Mouse (Mus musculus): ENCODE measurements around the gene Pik3c2a. TPM values are rescaled to one million over a fixed set of nuclear protein-coding genes. Genes with fewer than 3 reads are reported as not detected.

The Pik3c2a gene
- polyA plus RNA-seq, 1 experiment from 2014 or later: 22.4 TPM

- H3K9ac ChIP-seq (replicated peaks; ENCODE audit: low read depth, low read length): no peak overlapping the region
- H3K4me3 ChIP-seq (ENCODE audit: low read depth, low read length): peak overlapping the region; percentile 67
- H3K27me3 ChIP-seq (ENCODE audit: control insufficient read depth, insufficient read depth, low read length): peaks cover 4% of the 10 kb centered on the region; the same call in 1 of the 2 replicates
- ATAC-seq (ENCODE audit: low read depth): peak; percentile 9; the same call in 1 of the 2 replicates
- H3K4me2 ChIP-seq (ENCODE audit: low read depth, low read length): peak overlapping the region; percentile 100
- 3% methylated on average over 16 of the region's 16 CpGs for WGBS
- no peaks in the 10 kb centered on the region for H3K4me1 ChIP-seq (ENCODE audit: control insufficient read depth, insufficient read depth, low read length)
- H3K9me3 ChIP-seq (ENCODE audit: control insufficient read depth, low read length): no peaks in the 10 kb centered on the region
- H3K36me3 ChIP-seq (ENCODE audit: control insufficient read depth, insufficient read depth, low read length): no peaks in the 10 kb centered on the region
- H3K27ac ChIP-seq (ENCODE audit: low read depth, low read length): no peak overlapping the region
Measured at GRCm38 (mm10) chr7:116308632-116308991, 134.6 kb downstream of the Pik3c2a start.

- under 1% methylated on average over 51 of the region's 65 CpGs for WGBS
Measured at GRCm38 (mm10) chr7:116307871-116308631, 135.2 kb downstream of the Pik3c2a start, which contains the start of gene Plekha7. Plekha7 (minus strand) TSS chr7:116308376.

DNA sequence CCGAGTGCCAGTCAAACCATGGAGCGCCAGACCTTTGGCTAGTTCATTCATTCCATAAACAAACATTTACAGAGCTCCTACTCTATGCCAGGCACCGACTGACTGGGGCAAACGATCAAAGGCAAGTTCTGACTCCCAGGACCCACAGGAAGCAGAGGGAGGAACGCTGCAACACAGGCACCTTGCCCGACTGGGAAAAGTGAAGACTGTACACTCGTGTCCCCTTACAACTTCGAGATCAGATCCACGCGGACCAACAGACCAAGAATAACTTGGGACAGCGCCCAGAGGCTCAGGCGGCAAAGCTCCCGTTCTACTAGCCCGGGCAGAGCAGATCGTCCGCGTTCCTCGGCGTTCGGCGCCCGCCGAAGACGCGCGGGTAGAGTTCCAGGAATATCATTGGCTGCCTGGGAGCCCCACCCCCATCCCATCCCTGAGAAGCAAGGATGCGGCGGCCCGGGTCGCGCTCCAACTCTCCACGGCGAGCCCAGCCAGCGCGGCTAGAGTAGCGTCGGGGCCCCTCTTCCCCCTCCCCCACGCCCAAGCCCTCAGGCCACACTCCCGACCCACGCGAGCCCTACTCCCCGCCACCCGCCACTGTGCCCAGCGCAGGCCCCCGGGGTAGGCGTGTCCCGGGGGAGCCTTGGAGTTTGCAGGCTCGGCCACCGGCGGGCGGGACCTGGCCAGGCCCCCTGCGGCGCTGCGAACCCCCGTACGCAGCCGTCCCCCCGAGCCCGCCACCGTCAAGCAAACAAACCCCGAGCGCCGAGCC is 136.0 kb downstream of the Pik3c2a start:
- WGBS: under 1% methylated on average over 54 of the region's 63 CpGs
- no peaks in the 10 kb centered on the region for H3K9me3 ChIP-seq (ENCODE audit: control insufficient read depth, low read length)
- H3K36me3 ChIP-seq (ENCODE audit: control insufficient read depth, insufficient read depth, low read length): no peaks in the 10 kb centered on the region
- peak overlapping the region; percentile 100 for H3K4me2 ChIP-seq (ENCODE audit: low read depth, low read length)
- H3K4me1 ChIP-seq (ENCODE audit: control insufficient read depth, insufficient read depth, low read length): no peaks in the 10 kb centered on the region
- H3K4me3 ChIP-seq (ENCODE audit: low read depth, low read length): peak overlapping the region; percentile 67
- peak; percentile 86 for ATAC-seq (ENCODE audit: low read depth)
- H3K9ac ChIP-seq (replicated peaks; ENCODE audit: low read depth, low read length): peak overlapping the region; percentile 42
- H3K27me3 ChIP-seq (ENCODE audit: control insufficient read depth, insufficient read depth, low read length): peaks cover 4% of the 10 kb centered on the region; the same call in 1 of the 2 replicates
- no peak overlapping the region for H3K27ac ChIP-seq (ENCODE audit: low read depth, low read length)

More at GRCm38 (mm10) chr7:116307871-116308631, 135.2 kb downstream of the Pik3c2a start, which contains the start of gene Plekha7:
- H3K4me2 ChIP-seq (ENCODE audit: low read depth, low read length): peak within 1 kb of the TSS; percentile 100
- ATAC-seq (ENCODE audit: low read depth): peak; percentile 56
- H3K4me3 ChIP-seq (ENCODE audit: low read depth, low read length): peak within 1 kb of the TSS; percentile 67
- no peaks in the 10 kb centered on the region for H3K36me3 ChIP-seq (ENCODE audit: control insufficient read depth, insufficient read depth, low read length)
- H3K27ac ChIP-seq (ENCODE audit: low read depth, low read length): no peak within 1 kb of the TSS
- no peaks in the 10 kb centered on the region for H3K9me3 ChIP-seq (ENCODE audit: control insufficient read depth, low read length)
- peaks cover 4% of the 10 kb centered on the region; the same call in 1 of the 2 replicates for H3K27me3 ChIP-seq (ENCODE audit: control insufficient read depth, insufficient read depth, low read length)
- peak within 1 kb of the TSS; percentile 42 for H3K9ac ChIP-seq (replicated peaks; ENCODE audit: low read depth, low read length)
- H3K4me1 ChIP-seq (ENCODE audit: control insufficient read depth, insufficient read depth, low read length): no peaks in the 10 kb centered on the region

GRCm38 (mm10) chr7:116306601-116307000 is 136.6 kb downstream of the Pik3c2a start:
- Histone ChIP-seq H3K4me3 (ENCODE audit: low read depth, low read length) (peak overlapping the region; percentile 67; the same call in 1 of the 2 replicates), H3K27ac (ENCODE audit: low read depth, low read length) (no peak overlapping the region), H3K27me3 (ENCODE audit: control insufficient read depth, insufficient read depth, low read length) (peaks cover 4% of the 10 kb centered on the region; the same call in 1 of the 2 replicates), H3K9ac (replicated peaks; ENCODE audit: low read depth, low read length) (no peak overlapping the region), H3K9me3 (ENCODE audit: control insufficient read depth, low read length) (no peaks in the 10 kb centered on the region), H3K36me3 (ENCODE audit: control insufficient read depth, insufficient read depth, low read length) (no peaks in the 10 kb centered on the region), H3K4me2 (ENCODE audit: low read depth, low read length) (peak overlapping the region; percentile 100), H3K4me1 (ENCODE audit: control insufficient read depth, insufficient read depth, low read length) (no peaks in the 10 kb centered on the region)
- ATAC-seq (ENCODE audit: low read depth): 0 out of 2 replicates have a peak, but pooled peaks have one; percentile 2
- WGBS: 8% methylated on average over 5 of the region's 5 CpGs

- H3K36me3 ChIP-seq (ENCODE audit: control insufficient read depth, insufficient read depth, low read length): no peaks in the 10 kb centered on the region
- H3K27ac ChIP-seq (ENCODE audit: low read depth, low read length): no peak overlapping the region
- no peak overlapping the region for H3K9ac ChIP-seq (replicated peaks; ENCODE audit: low read depth, low read length)
- H3K4me1 ChIP-seq (ENCODE audit: control insufficient read depth, insufficient read depth, low read length): no peaks in the 10 kb centered on the region
- WGBS: 88% methylated on average over 5 of the region's 5 CpGs
- no peak overlapping the region for H3K4me3 ChIP-seq (ENCODE audit: low read depth, low read length)
- ATAC-seq (ENCODE audit: low read depth): no peak
- H3K4me2 ChIP-seq (ENCODE audit: low read depth, low read length): no peak overlapping the region
- no peaks in the 10 kb centered on the region for H3K9me3 ChIP-seq (ENCODE audit: control insufficient read depth, low read length)
- peaks cover 4% of the 10 kb centered on the region; the same call in 1 of the 2 replicates for H3K27me3 ChIP-seq (ENCODE audit: control insufficient read depth, insufficient read depth, low read length)
Measured at GRCm38 (mm10) chr7:116301661-116302311, 141.5 kb downstream of the Pik3c2a start.

- Histone ChIP-seq H3K9me3 (ENCODE audit: control insufficient read depth, low read length) (no peaks in the 10 kb centered on the region), H3K27ac (ENCODE audit: low read depth, low read length) (no peak overlapping the region), H3K4me1 (ENCODE audit: control insufficient read depth, insufficient read depth, low read length) (no peaks in the 10 kb centered on the region), H3K4me3 (ENCODE audit: low read depth, low read length) (no peak overlapping the region), H3K9ac (replicated peaks; ENCODE audit: low read depth, low read length) (no peak overlapping the region), H3K36me3 (ENCODE audit: control insufficient read depth, insufficient read depth, low read length) (no peaks in the 10 kb centered on the region), H3K4me2 (ENCODE audit: low read depth, low read length) (no peak overlapping the region), H3K27me3 (ENCODE audit: control insufficient read depth, insufficient read depth, low read length) (no peaks in the 10 kb centered on the region)
- no peak for ATAC-seq (ENCODE audit: low read depth)
- 90% methylated on average over 4 of the region's 4 CpGs for WGBS
Measured at GRCm38 (mm10) chr7:116301144-116301543, 142.1 kb downstream of the Pik3c2a start.

DNA sequence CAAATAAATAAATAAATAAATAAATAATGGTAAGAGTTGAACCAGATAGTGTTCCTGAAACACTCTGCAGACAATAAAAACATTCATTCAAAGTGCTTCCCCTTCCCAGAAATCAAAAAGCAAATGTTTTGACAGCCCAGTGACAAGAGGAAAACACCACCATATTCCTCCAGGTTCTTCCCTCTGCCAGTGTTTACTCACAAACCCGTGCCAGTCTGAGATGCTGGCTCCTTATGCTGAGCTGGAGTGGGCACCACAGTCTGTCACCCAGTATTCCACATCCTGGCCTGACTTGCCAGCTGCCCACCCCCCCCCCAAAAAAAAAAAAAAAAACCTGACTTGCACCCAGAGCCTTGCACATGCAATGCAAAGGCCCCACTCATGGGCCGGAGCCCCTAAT is 144.4 kb downstream of the Pik3c2a start:
- WGBS: 94% methylated on average over 2 of the region's 2 CpGs
- Histone ChIP-seq H3K9ac (replicated peaks; ENCODE audit: low read depth, low read length) (no peak overlapping the region), H3K4me3 (ENCODE audit: low read depth, low read length) (no peak overlapping the region), H3K4me2 (ENCODE audit: low read depth, low read length) (no peak overlapping the region), H3K36me3 (ENCODE audit: control insufficient read depth, insufficient read depth, low read length) (no peaks in the 10 kb centered on the region), H3K27me3 (ENCODE audit: control insufficient read depth, insufficient read depth, low read length) (no peaks in the 10 kb centered on the region), H3K4me1 (ENCODE audit: control insufficient read depth, insufficient read depth, low read length) (no peaks in the 10 kb centered on the region), H3K9me3 (ENCODE audit: control insufficient read depth, low read length) (no peaks in the 10 kb centered on the region), H3K27ac (ENCODE audit: low read depth, low read length) (no peak overlapping the region)
- no peak for ATAC-seq (ENCODE audit: low read depth)

GRCm38 (mm10) chr7:116298389-116298788 is 144.9 kb downstream of the Pik3c2a start:
- no peak overlapping the region for H3K4me2 ChIP-seq (ENCODE audit: low read depth, low read length)
- ATAC-seq (ENCODE audit: low read depth): no peak
- no peaks in the 10 kb centered on the region for H3K4me1 ChIP-seq (ENCODE audit: control insufficient read depth, insufficient read depth, low read length)
- no peak overlapping the region for H3K27ac ChIP-seq (ENCODE audit: low read depth, low read length)
- H3K27me3 ChIP-seq (ENCODE audit: control insufficient read depth, insufficient read depth, low read length): no peaks in the 10 kb centered on the region
- no peak overlapping the region for H3K4me3 ChIP-seq (ENCODE audit: low read depth, low read length)
- WGBS: 76% methylated on average over 10 of the region's 10 CpGs
- H3K9ac ChIP-seq (replicated peaks; ENCODE audit: low read depth, low read length): no peak overlapping the region
- H3K36me3 ChIP-seq (ENCODE audit: control insufficient read depth, insufficient read depth, low read length): no peaks in the 10 kb centered on the region
- H3K9me3 ChIP-seq (ENCODE audit: control insufficient read depth, low read length): no peaks in the 10 kb centered on the region
